Mouse (Mus musculus) embryonic fibroblast, embryonic 13.5 days (primary cell): Measurements from ENCODE around the gene Nup93. TPM values are rescaled to one million over a fixed set of nuclear protein-coding genes. Genes with fewer than 3 reads are reported as not detected.

ENCODE experiments used
- H3K27ac ChIP-seq: 2 replicates; pipeline ENCODE4 v1.5.1; 2012; ENCODE audit warnings: low read length, control low read depth, inconsistent platforms; ENCODE audit not compliant: insufficient read depth
- H3K4me1 ChIP-seq: 2 replicates; pipeline ENCODE4 v1.6.1; 2011; ENCODE audit warnings: low read length; ENCODE audit not compliant: control insufficient read depth, insufficient read depth
- H3K4me3 ChIP-seq: 2 replicates; pipeline ENCODE4 v1.5.1; 2011; ENCODE audit warnings: mild to moderate bottlenecking, control low read depth, low read length; ENCODE audit not compliant: insufficient read depth
- CTCF ChIP-seq: IDR thresholded peaks from 2 replicates; pipeline ENCODE4 v1.5.1; 2011; ENCODE audit warnings: mild to moderate bottlenecking, control low read depth, low read length, moderate library complexity, borderline replicate concordance; ENCODE audit not compliant: insufficient read depth
- POLR2A ChIP-seq: IDR thresholded peaks from 2 replicates; pipeline ENCODE4 v1.6.1; 2011; ENCODE audit warnings: low read depth, mild to moderate bottlenecking, control low read depth, low read length, moderate library complexity
- polyA plus RNA-seq: library from polyadenylated mRNA; stranded (reverse); fragments of >200 nt; gene quantifications from 2 replicates; pipeline ENCODE4 v1.2.4, GENCODE M21; 2011; ENCODE audit warnings: low read depth; ENCODE audit not compliant: missing spikeins, insufficient read length

Gene Nup93
- polyA plus RNA-seq, 1 experiment, result 65.0 TPM

DNA sequence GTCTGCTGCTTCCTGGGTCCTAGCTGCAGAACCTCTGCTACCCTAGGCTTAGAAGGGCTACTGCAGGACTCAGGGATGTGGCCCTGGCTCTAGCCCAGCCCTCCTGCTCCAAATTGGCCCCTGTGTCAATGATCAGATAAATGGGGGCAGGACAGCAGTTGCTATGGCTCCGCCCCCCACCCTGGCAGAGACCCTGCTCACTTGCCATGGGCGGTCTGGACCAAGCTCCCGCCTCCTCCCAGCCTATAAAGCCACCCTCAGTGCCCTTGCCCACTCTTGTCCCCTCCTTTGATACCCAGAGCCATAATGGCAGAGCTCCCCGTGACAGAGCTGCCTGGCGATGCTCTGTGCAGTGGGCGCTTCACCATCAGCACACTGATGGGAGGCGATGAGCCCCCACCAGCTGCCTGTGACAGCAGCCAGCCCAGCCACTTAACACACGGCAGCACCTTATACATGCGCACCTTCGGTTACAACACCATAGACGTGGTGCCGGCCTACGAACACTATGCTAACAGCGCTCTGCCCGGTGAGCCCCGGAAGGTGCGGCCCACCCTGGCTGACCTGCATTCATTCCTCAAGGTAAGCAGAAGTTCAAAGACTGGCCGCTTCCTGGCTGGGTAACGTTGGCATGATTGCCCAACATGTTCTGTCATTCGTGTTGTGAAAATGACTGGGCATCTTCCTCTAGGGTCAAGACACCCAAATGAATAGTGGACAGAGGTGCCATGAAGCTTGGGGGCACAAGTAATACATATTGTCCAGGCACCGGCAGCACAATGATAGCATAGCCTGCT is 114.8 kb downstream of the Nup93 start, which contains the start of gene Slc12a3:
TSS of gene Slc12a3 (plus strand) at position 270 of the 797 bp plus-strand sequence.
- TF ChIP-seq CTCF, result no peak
- no peak for TF ChIP-seq POLR2A
- H3K4me3 ChIP-seq, result no peak within 1 kb of the TSS
- no peaks in the 10 kb centered on the region; the same call in 1 of the 2 replicates for H3K4me1 ChIP-seq
- no peak within 1 kb of the TSS for H3K27ac ChIP-seq

DNA sequence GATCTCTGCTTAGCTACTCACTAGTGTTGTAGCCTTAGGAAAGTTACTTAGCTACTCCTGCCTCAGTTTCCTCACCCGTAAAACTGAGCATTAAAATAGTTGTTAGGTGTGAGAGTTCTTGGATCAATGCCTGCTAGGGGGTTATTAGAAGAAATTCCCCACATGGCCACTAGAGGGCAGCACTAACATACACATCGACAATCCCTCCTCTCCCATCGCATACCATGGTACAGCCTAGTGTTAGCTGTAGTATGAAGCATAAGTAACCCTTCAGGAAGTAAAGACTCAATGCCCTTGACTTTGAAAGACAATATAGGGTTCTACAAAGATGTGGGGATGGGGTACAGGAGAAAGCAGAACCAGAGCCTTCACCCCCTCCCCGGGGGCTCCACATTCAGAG is 116.4 kb downstream of the Nup93 start:
- H3K4me1 ChIP-seq, result no peaks in the 10 kb centered on the region; the same call in 1 of the 2 replicates
- H3K4me3 ChIP-seq, result no peak overlapping the region
- no peak overlapping the region for H3K27ac ChIP-seq
- no peak for TF ChIP-seq POLR2A
- peak; percentile 49; the same call in 1 of the 2 replicates for TF ChIP-seq CTCF

DNA sequence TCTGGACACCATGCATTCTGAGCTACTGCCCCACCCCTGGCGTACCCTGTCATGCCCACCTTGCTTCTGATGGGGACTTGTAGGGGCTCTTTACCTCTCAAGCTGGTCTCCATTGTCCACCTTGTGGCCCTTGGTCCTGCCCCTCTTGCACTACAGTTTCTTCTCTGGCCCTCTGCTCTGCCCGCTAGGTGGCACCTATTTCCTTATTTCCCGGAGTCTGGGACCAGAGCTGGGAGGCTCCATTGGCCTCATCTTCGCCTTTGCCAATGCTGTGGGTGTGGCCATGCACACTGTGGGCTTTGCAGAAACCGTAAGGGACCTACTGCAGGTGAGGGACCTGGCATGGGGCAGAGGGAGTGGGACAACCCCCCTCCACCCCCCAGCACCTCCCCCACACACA is 119.0 kb downstream of the Nup93 start:
- no peak for TF ChIP-seq POLR2A
- TF ChIP-seq CTCF, result 0 out of 2 replicates have a peak, but pooled peaks have one; percentile 9
- H3K4me3 ChIP-seq, result no peak overlapping the region
- H3K4me1 ChIP-seq, result no peaks in the 10 kb centered on the region
- H3K27ac ChIP-seq, result no peak overlapping the region

DNA sequence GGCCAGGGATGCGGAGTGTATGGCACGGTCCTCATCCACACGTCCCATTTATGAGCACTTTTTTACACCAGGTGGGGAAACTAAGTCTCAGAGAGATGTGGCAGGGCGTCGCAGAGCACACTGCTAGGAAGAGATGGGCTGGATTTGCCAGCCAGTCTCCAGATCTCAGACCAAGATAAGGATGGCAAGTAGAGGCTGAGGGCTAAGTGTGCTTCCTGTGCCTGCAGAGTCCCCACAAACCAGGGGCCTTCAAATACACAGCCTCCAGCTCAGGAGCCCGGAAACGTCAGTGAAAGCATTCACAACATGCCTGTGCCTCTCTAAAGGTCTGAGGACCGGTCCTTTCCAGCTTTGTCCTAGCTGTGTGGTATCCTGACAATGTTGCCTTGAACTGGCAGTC is 123.2 kb downstream of the Nup93 start:
- no peak for TF ChIP-seq POLR2A
- TF ChIP-seq CTCF, result no peak
- Histone ChIP-seq H3K27ac (no peak overlapping the region), H3K4me3 (no peak overlapping the region), H3K4me1 (no peaks in the 10 kb centered on the region)

DNA sequence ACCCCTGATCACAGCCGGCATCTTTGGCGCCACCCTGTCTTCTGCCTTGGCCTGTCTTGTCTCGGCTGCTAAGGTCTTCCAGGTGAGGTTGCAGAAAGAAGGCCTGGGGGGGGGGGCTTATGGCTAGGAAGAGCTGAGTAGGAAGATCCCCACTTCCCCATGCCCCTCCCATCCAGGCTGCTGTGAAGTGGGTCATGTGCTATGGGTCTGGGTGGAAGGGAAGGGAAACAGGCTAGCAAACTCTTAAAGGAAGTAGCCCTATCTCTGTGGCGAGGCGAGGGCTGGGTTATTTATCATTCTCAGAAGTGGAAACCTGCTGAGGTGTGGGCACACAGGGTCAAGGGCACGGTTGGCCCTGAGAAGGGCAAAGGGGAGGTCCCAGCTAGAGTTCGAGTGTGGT is 126.4 kb downstream of the Nup93 start:
- TF ChIP-seq CTCF (no peak), POLR2A (no peak)
- H3K4me1 ChIP-seq, result no peaks in the 10 kb centered on the region
- no peak overlapping the region for H3K4me3 ChIP-seq
- H3K27ac ChIP-seq, result no peak overlapping the region

DNA sequence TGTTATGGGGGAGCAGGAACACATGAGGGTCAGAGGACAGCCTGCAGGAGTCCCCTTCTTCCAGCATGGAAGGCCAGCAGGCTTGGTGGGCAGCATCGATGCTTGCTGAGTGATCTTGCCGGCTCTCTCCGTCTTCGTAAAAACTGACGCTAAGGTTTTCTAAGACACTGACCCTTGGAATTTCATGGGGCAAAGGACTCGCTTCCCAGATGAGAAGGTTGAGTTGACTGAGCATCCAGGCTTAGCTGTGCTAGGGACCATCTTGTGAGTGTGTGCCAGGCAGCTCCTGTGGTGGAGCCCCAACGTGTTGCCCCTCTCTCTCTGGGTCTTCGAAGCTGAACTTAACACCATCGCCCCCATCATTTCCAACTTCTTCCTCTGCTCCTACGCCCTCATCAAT is 128.3 kb downstream of the Nup93 start:
- TF ChIP-seq CTCF (no peak), POLR2A (no peak)

DNA sequence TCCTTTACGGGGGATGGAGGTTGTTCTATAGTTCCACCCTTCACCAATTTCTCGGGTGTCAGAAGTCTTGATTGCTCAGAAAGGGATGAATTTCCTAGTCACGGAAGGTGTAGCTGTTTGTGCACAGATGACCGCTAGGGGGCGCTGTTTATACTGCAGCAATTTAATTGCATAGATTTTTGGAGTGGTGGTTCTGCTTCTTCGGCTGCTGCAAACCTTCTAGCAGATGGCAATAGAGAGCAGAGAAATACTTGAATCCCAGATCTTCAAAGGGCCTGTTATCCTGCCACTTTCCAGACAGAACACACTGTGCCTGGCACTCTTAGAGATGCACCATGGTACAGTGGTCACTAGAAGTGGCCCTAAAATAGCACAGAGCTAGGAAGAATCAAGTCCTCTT is 128.9 kb downstream of the Nup93 start:
- Histone ChIP-seq H3K4me1 (no peaks in the 10 kb centered on the region), H3K27ac (no peak overlapping the region), H3K4me3 (no peak overlapping the region)
- no peak for TF ChIP-seq POLR2A
- TF ChIP-seq CTCF, result no peak

More for the DNA sequence above, 128.3 kb downstream of the Nup93 start:
- H3K27ac ChIP-seq, result no peak overlapping the region
- H3K4me3 ChIP-seq, result no peak overlapping the region
- no peaks in the 10 kb centered on the region for H3K4me1 ChIP-seq

DNA sequence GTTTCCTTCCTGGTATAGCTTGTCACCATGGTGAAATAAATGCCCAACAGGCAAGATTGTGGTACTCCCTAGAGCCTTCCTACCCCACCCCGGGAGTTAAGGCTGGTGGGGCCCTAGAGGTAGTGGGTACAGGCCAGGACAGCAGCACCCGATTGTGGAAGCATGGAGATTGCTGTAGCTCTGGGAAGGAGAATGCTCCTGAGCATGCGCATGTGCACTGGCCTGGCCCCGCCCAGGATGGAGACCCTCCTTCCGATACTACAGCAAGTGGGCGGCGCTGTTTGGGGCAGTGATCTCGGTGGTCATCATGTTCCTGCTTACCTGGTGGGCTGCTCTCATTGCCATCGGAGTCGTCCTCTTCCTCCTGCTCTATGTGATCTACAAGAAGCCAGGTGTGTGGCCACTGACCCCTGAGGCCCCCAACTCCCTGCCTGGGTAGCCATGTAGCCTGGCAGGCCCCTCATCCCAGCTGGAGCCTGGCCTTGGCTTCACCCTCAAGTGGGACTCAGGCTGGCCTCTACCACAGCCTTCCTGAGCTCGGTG is 129.5 kb downstream of the Nup93 start:
- TF ChIP-seq CTCF (no peak), POLR2A (no peak)
- H3K4me1 ChIP-seq, result no peaks in the 10 kb centered on the region
- H3K4me3 ChIP-seq, result no peak overlapping the region
- no peak overlapping the region for H3K27ac ChIP-seq

DNA sequence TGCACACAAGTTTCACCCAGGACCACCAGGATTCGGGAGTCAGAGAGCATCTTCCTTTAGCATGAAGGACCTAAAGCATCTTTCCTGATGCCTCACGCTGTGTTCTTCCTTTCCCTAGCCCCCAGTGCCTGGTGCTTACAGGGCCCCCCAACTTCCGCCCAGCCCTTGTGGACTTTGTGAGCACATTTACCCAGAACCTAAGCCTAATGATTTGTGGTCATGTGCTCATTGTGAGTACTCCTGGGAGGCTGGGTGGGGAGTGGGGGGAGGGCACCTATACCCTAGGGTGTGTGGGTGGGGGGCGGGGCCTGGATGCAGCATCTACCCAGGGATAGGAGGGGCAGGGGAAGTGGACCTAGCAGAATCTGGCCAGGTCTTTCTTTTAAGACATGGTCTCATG is 131.3 kb downstream of the Nup93 start:
- Histone ChIP-seq H3K27ac (no peak overlapping the region), H3K4me1 (no peaks in the 10 kb centered on the region), H3K4me3 (no peak overlapping the region)
- TF ChIP-seq CTCF (no peak), POLR2A (no peak)

DNA sequence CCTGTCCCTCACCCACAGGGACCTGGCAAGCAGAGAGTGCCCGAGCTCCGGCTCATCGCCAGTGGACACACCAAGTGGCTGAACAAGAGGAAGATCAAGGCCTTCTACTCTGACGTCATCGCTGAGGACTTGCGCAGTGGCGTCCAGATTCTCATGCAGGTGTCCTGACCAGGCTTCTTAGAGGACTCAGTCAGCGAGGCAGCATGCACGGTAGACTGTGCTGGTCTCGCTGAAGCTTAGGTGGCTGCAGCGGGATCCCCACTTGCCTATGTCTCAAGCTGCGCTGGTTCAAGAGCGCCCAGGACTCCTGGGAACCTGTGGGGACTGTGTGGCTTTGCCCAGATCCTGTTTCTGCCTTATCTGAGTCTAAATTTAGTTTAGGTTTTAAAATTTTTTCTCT is 131.9 kb downstream of the Nup93 start:
- TF ChIP-seq POLR2A, result no peak
- no peak for TF ChIP-seq CTCF
- Histone ChIP-seq H3K4me3 (no peak overlapping the region), H3K4me1 (no peaks in the 10 kb centered on the region), H3K27ac (no peak overlapping the region)
